Mouse (Mus musculus) ES-E14 (cell line): ENCODE measurements around the gene Tmem246.
"Not testable (repeated sequence)": the region's sequence is repeated elsewhere in the genome, so short reads cannot be mapped to it uniquely, and the experiment has no call there.

Experiments
- CHD2 ChIP-seq: IDR thresholded peaks from 2 replicates; pipeline ENCODE4 v1.6.1; 2014; ENCODE audit warnings: mild to moderate bottlenecking, low read depth, low read length, inconsistent platforms
- MAFK ChIP-seq: IDR thresholded peaks from 2 replicates; pipeline ENCODE4 v1.6.1; 2014; ENCODE audit warnings: mild to moderate bottlenecking, low read depth, low read length, inconsistent platforms; ENCODE audit not compliant: insufficient read depth
- ZC3H11A ChIP-seq: IDR thresholded peaks from 2 replicates; pipeline ENCODE4 v1.6.1; 2012; ENCODE audit warnings: low read depth, mild to moderate bottlenecking, inconsistent platforms, low read length, borderline replicate concordance
- ZNF384 ChIP-seq: IDR thresholded peaks from 2 replicates; pipeline ENCODE4 v1.6.1; 2012; ENCODE audit warnings: low read depth, low read length, inconsistent platforms

DNA sequence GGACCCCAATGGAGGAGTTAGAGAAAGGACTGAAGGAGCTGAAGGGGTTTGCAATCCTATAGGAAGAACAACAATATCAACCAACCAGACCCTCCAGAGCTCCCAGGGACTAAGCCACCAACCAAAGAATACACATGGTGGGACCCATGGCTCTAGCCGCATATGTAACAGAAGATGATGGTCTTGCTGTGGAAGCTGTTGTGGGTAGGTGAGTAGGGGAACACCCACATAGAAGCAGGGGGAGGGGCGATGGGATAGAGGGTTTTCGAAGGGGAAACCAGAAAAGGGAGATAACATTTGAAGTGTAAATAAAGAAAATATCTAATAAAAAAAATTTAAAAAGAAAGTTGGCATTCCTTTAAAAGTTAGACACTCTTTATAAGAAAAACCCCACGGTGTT is 27.3 kb upstream of the Tmem246 start:
- TF ChIP-seq MAFK, CHD2, ZNF384, ZC3H11A: not testable (repeated sequence)
